Mouse (Mus musculus) kidney, postnatal 14 days (tissue): Measurements from ENCODE around the gene Eif3k.

Source experiments
- DNase-seq: peaks from one replicate; pipeline ENCODE4 v3.0.0; 2022; ENCODE audit warnings: mixed read lengths

The Eif3k gene

DNA sequence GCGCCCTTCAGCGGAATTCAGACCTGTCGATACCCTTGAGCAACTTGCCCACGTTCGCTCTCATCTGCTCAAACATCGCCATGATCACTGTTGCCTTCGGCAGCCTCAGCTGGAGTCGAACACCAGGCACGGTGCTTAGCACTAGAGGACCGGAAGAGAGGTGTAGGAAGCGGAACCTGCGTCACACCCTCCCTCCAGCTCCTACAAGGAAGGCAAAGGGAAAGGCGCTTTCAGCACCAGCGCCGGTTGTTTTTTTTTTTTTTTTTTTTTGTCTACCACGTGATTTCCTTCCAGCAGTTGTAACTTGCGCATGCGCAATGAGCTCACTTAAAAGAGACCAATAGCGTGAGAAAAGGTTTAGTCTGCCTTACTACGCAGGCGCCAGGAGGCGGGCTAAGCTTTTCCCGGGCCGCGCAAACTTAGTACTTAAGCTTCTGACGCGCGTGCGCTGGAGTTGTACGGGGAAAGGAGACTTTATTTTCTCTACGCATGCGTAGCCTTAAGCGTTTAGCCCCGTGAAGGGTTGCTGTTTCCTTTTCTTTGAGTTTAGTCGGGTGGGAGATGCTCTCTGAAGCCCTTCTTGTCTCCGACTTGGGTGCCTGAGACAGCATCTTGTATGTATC, at the start of gene Eif3k, which contains the start of gene Map4k1:
Gene Eif3k (minus strand): TSS at position 214 of the 623 bp plus-strand sequence.
Gene Map4k1 (plus strand): TSS at position 400 of the 623 bp plus-strand sequence.
- peak; percentile 99 for DNase-seq

DNA sequence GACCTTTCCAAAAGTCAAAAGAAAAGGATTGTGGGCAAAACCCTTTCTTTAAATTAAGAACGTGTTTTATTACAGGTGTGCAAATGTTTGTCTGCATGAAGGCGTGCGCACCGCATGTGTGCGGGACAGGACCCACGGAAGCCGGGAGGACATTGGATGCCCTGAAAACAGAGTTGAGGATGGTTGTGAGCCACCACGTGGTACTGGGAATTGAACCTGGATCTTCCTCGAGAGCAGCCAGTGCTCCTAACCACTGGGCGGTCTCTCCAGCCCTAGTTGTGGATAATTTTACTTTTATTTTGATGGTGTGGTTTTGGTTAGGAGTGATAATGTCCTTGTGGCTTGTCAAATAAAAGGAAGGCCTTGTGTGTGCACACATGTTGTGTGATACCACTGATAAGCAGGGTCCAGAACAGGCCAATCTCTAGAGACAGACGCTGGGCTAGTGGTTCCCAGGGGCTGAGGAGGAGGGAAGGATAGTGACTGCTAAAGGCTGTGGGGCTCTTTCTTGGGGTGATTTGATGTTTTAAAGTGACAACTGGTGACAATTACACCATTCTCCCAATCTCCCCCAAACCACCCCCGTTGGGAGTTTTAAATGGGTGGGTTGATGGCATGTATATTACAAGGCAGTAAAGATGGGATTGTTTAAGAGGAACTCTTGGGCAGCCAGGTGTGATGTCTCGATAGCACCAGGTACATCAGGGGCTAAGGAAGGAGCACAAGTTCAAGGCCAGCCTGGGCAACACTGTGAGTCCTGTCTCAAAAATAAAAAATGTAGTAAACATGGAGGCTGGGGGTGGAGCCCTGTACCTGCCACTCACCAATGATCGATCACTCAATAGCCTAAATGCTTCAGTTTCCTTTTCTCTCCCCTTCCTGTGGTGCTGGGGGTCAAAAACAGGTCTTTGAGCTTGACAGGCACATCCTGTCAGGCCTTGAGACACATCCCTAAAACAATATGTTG, 48.3 kb upstream of the Eif3k start:
- DNase-seq = no peak

DNA sequence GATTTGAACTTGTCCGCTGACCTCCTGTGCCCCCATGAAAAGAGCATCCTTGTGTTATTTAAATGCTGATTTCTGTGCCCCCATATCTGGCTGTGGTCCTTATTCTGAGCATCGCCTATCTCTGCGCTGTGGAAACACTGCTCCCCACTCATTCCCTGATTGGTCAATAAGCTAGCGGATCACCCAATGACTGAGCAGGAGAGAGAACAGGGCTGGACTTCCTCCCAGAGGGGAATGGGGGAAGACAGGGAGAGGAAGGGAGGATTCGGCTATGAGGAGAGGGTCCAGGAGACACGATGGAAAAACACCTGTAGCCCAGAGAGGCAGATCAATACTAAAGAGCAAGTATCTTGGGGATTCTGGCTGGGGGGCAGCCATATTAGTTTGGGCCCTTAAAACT, 47.1 kb upstream of the Eif3k start:
- DNase-seq = no peak

DNA sequence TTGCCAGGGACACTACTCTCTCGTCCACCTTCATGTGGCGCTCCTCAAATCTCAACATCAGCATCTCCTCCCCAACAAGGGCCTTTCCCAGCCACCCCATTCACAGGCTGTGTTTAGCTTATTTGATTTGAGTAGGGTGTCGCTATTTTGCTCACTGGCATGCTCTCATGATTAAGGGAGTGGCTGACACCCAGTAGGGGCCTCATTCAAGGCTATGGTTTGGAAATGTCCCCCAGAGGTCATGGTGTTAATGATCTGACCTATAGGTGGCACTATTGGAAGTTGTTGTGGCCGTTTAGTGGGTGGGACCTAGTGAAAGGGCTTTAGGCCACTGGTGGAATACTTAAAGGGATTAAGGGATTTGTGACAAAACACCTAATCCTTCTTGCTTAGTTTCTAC, 45.1 kb upstream of the Eif3k start:
- no peak for DNase-seq

DNA sequence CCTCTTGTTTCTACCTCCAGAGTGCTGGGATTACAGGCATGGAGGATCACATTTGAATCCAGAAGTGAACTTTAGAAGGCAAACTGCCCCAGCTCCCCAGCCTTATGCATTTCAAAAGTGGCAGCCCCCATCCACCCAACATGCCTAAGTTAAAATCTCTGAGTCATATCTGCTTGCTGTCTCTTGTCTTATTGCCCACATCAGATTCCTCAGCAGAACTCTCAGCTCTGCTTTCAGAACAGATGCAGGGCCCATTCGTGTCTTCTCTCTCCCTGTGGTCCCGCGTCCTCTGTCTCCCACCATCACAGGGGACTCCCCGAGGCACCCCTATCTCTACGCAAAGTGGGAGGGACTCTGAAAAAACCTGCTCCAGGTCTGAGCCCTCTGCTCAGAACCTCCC, 44.5 kb upstream of the Eif3k start:
- DNase-seq = no peak

DNA sequence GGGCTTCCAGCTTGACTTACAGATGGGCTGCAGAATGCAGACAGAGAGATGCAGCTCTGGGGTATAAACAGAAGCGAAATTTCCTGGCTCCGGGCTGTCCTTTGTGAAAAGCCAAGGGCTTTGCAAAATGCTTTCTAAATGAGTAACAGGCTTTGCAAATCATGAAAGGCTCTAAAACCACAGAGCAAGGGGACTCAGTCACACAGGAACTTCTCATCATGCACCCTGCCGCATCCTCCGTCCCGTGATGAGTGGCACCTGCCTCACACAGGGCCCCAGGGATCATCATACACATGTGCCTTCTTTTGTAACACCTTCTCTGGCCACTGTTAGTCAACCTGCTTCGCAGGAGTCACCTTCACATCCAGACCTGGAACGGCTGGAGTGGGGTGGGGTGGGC, 43.9 kb upstream of the Eif3k start:
- DNase-seq = no peak

DNA sequence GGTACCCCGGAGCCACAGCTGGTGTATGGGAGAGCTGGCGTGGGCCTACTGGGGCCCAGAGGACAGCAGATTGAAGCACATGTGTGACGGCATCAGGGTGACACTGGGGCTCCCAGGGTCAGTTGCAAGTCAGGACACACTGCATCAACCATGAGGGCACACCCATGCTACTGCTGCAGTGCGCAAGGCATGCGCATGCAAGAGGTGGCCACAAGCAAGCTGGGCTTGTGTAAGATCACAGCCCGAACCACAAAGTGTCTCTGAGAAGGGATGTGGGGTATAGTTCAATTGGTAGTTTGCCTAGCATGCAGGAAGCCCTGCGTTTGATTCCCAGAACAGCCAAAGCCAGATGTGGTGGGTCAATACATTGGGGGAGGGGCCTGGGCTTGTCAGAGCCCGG, 41.9 kb upstream of the Eif3k start:
- no peak for DNase-seq

DNA sequence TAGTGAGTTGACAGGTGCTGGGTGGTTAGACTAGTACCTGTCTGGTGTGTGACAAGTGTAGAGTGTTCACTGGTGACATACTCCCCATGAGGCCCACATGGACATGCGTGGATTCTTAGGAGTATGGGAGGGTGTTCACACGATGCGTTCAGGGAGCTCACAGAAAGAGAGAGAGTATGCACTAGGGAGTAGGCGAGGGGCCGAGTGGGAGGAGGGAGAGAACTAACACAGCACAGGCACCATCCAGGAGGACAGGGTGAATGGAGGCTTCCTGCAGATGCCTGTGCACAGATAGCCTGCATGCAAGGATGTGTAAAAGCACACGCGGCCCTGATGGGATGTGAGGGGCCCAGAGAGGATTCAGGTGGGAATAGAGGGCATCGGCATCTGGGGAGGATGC, 40.8 kb upstream of the Eif3k start:
- no peak for DNase-seq

DNA sequence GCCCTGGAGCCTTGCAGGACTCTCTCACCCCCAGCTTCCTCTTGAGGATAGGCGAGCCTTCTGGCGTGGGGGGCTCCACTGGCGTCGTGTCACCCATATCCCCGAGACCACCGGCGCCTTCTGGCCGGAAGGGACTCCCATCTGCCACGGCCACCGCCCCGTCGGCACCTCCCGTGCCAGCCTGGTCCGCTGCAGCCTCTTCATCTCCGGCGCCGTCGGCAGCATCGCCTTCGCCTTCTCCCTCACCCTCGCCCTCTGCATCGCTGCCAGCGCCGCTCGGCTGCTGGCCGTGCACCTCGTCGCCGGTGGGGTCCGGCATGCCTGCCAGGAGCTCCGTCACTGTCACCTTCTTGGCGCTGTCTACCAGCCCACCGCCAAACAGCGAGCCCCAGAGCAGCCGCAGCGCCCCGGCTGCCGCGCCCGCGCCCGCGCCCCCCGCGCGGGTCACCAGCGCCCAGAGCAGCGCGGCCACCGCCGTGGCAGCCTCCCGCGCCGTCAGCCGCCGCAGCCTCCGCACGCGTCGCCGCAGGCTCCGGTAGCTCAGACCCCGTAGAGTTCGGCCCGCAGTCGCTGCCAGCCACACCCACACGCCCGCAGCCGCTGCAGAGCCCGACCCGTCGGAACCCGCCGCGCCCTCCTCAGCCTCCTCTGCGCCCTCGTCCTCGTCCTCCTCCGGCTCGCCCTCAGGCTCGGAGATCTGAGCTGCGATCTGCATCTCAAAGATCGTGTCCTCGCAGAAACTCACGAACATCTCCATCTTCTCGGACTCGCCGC, 38.0 kb upstream of the Eif3k start:
- DNase-seq = no peak

DNA sequence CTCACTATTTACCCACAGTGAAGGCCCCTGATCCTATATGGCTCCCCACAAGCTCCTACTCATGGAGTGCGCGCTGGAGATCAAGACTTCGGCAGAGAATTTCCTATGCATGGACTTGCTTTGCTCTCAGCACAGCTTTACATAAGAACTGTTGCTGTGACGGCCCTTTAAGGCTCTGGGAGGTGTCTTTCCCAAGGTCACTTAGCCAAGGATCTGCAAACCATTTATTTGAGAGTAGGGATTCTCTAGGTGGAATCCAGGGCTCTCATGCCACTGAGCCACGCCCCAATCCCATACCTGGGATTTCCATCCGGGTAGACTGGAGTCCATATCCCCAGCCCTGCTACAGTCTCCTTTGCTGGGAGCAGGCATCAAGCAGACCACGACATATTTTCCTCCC, 35.6 kb upstream of the Eif3k start:
- DNase-seq = no peak

DNA sequence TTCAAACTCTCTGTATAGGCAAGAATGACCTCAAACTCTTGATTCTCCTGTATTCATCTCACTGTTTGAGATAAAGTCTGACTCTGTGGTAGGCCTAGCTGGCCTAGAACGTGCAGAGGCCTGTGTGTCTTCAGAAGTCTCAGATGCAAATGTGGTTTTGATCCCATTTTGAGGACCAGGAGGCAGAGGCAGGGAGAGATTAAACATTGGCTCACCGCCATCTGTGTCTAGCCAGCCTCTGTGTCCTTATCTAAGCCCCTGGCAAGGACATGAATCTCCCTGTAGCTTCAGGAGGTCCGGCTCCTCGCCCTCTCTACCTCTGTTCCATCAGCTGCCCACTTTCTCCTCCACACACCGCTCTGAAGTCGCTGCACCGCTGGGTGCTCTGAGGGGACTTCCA, 34.8 kb upstream of the Eif3k start:
- DNase-seq = no peak

DNA sequence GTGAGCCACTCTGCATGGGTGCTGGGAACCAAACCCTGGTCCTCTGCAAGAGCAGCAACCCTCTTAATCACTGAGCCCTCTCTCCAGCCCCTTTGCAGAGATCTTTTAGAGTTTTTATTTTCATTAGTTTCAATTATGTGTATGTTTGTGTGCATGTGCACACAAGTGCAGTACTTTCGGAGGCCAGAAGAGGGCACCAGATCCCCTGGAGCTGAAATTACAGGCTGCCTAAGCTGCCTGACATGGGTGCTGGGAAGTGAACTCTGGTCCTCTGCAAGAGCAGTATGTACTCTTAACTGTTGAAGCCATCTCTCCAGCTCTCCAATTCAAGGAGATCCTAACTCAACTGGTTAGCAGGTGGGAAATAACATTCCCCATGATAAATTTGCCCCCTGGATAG, 33.3 kb upstream of the Eif3k start:
- DNase-seq = no peak

DNA sequence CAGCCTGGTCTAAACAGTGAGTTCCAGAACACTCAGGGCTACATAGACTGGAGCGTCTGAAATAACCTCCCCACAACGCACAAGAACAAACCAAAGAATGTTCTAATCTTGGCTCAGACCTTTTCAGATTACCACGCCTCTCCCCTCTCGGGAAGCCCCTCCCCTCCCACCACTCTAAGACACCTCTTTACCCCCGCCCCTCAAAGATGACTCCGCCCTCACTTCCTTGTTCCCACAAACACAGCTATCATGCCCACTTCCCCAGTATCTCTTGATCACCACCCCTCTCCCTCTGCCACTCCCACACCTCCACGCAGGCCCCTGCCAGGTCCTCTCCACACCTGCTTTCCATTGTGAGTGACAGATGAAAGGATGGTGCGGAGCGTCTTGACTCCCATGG, 27.1 kb upstream of the Eif3k start:
- no peak for DNase-seq

DNA sequence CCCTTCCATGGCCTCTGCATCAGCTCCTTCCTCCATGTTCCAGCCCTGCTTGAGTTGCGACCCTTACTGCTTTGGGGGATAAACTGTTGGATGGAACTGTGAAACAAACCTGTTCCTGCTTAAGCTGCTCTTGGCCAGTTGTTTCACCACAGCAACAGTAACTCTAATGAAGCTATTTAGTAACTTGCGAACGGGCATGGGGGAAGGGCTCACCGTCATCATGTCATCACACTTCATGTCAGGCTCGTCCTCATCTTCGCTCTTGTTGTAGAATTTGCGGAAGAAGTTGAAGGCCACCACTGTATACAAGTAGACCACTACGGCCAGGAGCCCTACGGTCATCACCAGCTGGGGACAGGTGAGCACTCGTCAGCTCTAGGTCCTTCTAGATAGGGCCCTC, 26.5 kb upstream of the Eif3k start:
- DNase-seq = no peak

DNA sequence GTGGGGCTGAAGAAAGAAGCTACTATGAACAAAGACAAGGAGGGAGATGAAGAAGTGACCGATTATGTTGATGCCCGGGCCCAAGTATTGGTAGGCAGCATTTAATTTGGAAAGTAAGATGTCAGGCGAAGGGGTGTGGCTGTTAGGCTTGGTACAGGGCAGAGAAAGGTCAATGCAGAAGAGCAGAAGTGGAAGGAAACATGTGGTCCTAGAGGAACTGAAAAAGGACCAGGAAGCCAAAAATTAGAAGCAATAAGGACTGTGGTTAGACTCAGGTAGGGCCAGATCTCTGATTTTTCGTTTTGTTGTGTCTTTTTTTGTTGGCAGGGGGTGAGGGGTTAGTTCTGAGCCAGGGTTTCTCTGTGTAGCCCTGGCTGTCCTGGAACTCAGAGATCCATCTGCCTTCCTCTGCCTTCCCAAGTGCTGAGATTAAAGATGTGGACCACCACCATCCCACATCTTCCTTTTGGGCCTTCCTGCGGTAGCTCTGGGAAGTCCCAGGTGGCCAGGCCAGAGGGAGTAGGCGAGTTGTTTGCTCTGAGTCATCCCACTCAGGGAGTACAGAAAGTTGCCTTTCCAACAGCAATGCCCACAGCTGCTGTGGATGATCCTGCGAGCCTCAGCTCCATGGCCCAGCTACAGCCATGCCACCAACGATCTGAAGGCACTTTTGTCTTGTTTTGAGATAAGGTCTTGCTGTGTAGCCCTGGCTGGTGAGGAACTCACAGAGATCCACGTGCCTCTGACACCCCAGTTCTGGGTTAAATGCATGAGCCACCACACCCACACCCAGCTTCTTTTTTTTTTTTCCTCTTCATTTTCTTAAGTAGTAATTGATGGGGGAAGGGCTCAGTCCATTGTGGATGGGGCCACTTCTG, 25.8 kb upstream of the Eif3k start:
- DNase-seq = no peak

DNA sequence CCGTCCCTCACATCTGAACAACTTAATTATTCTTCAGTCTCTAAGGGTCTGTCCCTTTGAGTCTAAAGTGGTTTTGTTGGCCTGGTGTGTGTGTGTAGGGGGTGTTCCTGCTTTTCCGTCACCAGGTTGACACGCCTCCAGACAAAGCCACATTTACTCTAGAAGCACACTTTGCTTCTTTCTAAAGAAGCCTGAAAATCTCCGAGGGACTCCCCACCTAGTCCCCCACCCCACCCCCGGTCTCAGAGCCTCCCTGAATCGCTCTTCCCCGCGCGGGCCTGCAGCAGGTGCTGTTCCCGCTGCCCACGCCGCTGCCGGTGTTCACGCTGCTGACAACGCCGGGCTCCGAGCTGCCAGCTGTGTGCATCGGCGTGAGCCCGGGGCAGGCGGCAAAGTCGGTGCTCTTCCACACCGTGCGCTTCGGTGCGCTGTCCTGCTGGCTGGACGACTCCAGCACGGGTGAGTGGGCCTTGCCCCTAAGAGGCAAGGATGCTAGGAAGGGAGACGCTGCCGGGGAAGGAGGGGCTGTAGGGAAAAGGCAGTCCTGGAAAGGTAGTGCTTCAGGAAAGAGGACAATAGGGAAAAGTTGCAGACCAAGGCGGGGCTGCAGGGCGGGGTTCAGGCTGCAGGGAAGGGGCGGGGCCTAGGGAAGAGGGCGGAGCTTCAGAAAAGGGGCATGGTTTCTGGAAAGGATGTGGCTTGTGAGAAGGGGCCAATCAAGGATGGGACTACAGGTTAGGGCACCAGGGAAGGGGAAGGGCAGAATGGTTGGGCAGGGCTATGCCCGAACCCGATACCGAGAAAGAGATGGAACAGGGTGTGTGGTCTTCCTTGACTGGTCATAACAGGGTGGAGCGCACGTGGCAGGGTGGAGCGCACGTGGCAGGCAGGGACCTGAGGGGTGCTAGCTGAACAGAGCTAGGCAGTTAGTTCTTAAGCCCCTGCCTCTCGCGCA, 19.3 kb upstream of the Eif3k start:
- DNase-seq = peak; percentile 67

DNA sequence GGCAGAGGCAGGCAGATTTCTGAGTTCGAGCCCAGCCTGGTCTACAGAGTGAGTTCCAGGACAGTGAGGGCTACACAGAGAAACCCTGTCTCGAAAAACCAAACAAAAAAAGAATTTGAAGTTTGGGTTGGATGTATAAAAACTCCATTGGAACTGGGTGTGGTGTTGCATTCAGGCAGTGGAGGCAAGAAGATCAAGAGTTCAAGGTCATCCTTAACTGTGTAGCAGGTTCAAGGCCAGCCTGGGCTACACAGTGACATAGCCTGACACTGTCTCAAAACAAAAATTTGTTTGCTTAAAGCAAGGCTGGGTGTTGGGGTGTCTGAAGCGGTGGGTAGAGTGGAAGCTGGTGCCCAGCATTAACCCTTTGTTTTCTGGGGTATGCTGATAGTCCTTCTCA, 11.7 kb upstream of the Eif3k start:
- no peak for DNase-seq

DNA sequence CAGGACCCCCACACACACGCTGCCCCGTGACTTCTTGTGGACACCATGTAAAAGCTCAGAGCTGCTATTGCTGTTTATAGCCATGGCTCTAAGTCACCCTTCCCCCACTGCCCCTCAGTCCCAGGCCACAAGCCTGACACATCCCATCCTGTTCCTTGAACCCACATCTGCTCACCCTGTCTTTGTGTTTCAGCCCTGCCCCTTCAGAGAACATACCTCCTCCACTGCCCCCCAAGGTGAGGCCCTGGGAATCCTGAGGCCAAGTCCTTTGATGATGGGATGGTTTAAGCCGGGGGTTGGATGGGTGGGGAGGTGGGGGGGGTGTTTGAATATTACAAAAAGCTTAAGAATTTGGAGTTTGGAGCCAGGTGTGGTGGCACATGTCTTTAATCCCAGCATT, 11.3 kb upstream of the Eif3k start:
- no peak for DNase-seq

DNA sequence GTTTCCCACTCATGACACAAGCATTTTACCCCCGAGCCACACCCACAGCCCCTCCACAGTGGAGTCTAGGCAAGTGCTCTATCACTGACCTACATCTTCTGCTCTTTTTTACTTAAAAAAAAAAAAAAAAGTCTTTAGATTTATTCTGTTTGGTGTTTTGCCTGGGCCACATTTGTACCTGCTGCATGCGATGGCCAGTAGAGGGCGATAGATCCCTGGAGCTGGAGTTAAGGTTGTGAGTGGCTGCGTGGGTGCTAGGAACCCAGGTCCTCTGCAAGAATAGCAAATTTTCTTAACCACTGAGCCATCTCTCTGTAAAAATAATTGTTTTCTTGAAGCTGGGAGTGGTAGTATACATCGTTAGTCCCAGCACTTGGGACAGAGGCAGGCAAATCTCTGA, 10.0 kb upstream of the Eif3k start:
- no peak for DNase-seq

DNA sequence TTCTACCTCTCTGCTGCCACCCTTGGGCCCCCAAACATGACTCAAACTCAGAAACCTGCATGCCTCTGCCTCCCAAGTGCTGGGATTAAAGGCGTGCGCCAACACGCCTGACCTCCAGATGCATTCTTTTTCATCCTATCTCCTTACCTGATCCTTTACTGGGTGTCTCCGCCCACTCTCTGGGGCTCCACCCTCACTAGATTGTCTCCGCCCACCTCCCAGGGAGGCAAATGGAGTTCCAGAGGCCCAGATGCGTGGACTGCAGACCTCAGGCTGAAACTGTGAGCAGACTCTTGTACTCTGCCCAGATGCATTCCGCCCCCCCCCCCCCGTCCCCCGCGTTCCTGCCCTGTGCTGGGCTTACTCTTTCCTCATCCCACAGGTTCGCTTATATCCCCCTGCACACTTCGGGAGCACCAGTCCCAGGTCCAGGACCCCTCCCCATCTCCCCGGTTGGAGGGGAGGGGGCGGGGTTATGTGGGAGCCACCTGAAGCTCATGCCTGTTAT, 9.2 kb upstream of the Eif3k start:
- DNase-seq = no peak

DNA sequence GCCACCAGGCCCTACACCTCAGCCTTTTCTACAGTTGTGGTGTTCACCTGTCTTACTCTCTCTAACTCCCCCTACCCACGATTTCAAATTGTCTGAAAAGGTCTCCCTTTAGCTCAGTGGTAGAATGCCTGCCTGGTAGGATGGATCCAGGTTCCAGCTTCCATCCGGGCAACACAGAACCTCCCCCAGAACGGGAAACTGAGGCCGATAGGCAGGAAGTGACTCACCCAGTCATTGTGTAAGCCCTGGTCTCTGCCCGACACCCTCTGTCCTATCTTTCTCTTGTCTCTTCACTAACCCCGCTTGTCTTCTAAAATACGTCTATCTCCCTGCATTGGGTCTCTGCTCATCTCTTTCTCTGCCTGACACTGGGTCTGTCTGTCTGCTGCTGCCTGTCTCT, 3.5 kb upstream of the Eif3k start:
- DNase-seq = no peak
